Mouse (Mus musculus): Measurements from ENCODE around the gene Lta.

GRCm38 (mm10) chr17:35239700-35240099 lies 34.5 kb upstream of the Lta start:
- TF ChIP-seq POLR2A (IDR thresholded peaks at IDR 0.05; ENCODE audit: low read depth, low read length) (no peak), CTCF (conservative IDR thresholded peaks at IDR 0.05; ENCODE audit: insufficient read depth, insufficient read length, low read depth, low read length) (no peak)

Data from kidney, adult 2 months (tissue).